Mouse (Mus musculus) megakaryocyte, embryonic 14.5 days (primary cell): ENCODE data around the gene Abcc9.

Experiments used
- FLI1 ChIP-seq: IDR thresholded peaks from 2 replicates; pipeline ENCODE4 v1.6.1; 2012; ENCODE audit warnings: low read length, inconsistent platforms, mixed read lengths
- GATA1 ChIP-seq: IDR thresholded peaks from 3 replicates; pipeline ENCODE4 v1.6.1; 2012; ENCODE audit warnings: mixed read lengths, low read length, inconsistent platforms, borderline replicate concordance

- TF ChIP-seq FLI1, result no peak
- TF ChIP-seq GATA1, result no peak
Observed at GRCm38 (mm10) chr6:142669343-142669742, 32.8 kb downstream of the Abcc9 start.
